Mouse (Mus musculus) T-helper 17 cell (primary cell): ENCODE measurements around the gene Adam12.

Source experiments
- in situ Hi-C, 2 experiments: fragments of 300-600 bp; cut with MboI, MseI; formaldehyde crosslinking; loops; 1 replicate in 1 of 2; 2 replicates in 1 of 2; pipeline ENCODE4 v1.15.1; 2025; ENCODE audit warnings: high pct_unique_total_duplicates in 2 of 2

Gene Adam12

GRCm38 (mm10) chr7:133876646-133877342 lies 355.2 kb downstream of the Adam12 start:
- in situ Hi-C loops = no loop called here

- in situ Hi-C loops = no loop called here
Observed at GRCm38 (mm10) chr7:133876139-133876538, 355.8 kb downstream of the Adam12 start.

DNA sequence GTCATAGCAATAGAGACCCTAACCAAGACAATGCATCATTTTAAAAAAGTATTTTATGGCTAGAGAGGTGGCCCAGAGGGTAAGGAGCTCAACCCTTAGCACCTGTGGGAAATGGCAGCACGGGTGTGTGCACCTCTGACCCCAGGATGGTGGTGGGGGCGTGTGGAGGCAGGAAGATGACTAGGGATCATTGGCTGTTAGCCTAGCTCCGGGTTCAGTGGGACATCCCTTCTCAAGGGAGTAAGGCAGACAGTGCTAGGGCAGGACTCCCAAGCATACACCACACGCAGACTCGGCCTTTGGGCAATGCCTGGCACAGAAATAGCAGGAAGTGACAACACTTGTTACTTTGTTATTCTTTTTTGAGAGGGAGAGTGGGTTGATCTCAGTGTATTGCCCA lies 359.2 kb downstream of the Adam12 start:
- in situ Hi-C loops = loop anchor here (25.0 kb wide), 2 partner anchors 1565 to 1590 kb away; no protein-coding TSS in a partner anchor

DNA sequence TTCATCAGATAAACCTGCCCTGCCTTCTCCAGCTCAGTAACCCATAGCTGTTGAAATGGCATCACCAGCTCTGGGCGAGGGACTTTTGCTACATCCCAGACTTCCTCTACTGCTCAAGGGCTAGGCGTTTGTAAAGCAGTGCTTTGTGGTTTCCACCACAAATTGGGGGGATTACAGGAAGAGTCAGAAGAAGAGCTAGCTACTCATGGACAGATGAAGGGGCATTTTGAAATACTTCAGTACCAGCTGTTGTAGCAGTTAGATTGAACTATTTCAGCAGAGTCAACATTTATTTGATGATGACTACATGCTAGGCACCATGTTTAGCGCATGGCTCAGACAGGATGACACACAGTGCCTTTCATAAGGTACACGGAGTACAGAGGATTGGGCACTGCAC lies 361.7 kb downstream of the Adam12 start:
- in situ Hi-C loops = loop anchor here (25.0 kb wide), 2 partner anchors 1567 to 1592 kb away; no protein-coding TSS in a partner anchor

DNA sequence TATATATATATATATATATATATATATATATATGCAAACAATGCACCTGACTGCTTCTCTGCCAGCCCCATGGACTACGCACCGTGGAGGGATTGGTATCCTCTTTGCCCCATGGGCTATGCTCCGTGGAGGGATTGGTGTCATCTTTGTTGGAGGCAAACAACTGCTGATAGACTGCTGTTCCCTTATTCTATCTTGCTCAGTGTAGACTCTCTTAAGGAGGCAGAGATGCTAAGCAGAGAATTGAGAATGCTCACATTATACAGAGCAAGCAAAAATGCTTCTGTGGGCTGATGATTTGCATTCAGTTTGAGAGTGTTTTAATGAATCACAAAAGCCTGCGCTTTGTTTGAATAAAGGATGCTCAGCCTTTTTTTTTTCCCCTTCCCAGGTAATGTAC lies 368.3 kb downstream of the Adam12 start:
- in situ Hi-C loops = loop anchor here (25.0 kb wide), 2 partner anchors 1574 to 1599 kb away; no protein-coding TSS in a partner anchor

DNA sequence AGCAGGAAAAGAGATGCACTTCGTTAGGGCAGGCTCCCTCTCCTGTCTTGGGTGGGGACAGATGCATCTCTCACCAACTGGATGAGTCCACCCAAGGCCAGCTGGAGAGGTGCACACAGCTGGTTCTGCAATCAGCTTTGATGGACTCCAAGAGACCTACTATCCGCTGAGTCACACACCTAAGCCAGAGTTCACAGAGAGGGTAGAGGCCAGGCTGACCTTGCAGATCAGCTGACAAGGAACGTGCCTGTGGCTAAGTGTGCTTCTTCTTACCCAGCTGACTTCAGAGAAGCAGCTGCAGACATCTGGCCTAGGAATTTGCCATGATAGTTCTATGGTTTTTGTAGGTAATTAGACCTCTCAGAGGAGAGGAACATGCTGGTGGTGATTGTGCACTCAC lies 368.8 kb downstream of the Adam12 start:
- in situ Hi-C loops = loop anchor here (25.0 kb wide), 2 partner anchors 1574 to 1599 kb away; no protein-coding TSS in a partner anchor

DNA sequence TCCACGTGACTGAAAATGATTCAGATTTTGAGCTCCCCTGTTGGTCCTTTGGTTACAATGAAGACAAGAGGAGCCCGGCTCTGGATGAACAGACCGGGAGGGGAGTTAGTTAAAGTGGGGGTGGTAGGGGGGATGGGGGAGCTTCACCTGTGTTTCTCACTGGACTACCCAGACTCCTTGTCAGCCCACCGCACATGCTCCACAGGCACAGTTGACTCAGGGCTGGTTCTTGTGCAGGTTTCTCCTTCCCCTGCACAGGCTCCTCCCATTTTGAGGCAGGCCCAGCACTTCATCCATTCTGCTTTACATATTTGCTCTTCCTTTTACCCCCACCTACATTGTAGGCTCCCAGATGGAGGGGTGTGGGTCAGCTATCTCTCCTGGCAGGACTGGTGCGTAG lies 369.2 kb downstream of the Adam12 start:
- in situ Hi-C loops = loop anchor here (25.0 kb wide), 2 partner anchors 1575 to 1600 kb away; no protein-coding TSS in a partner anchor

GRCm38 (mm10) chr7:133862233-133862632 lies 369.7 kb downstream of the Adam12 start:
- in situ Hi-C loops = loop anchor here (25.0 kb wide), 2 partner anchors 1575 to 1600 kb away; no protein-coding TSS in a partner anchor

GRCm38 (mm10) chr7:133859548-133859947 lies 372.4 kb downstream of the Adam12 start:
- in situ Hi-C loops = loop anchor here (10.0 to 25.0 kb wide), 3 partner anchors 365 to 1603 kb away; no protein-coding TSS in a partner anchor

- in situ Hi-C loops = loop anchor here (10.0 to 25.0 kb wide), 3 partner anchors 366 to 1604 kb away; no protein-coding TSS in a partner anchor
Observed at GRCm38 (mm10) chr7:133858506-133858905, 373.4 kb downstream of the Adam12 start.

GRCm38 (mm10) chr7:133856278-133856677 lies 375.7 kb downstream of the Adam12 start:
- in situ Hi-C loops = loop anchor here (10.0 to 25.0 kb wide), 3 partner anchors 369 to 1606 kb away; no protein-coding TSS in a partner anchor

- in situ Hi-C loops = loop anchor here (10.0 to 25.0 kb wide), 3 partner anchors 374 to 1612 kb away; no protein-coding TSS in a partner anchor
Observed at GRCm38 (mm10) chr7:133850735-133851134, 381.2 kb downstream of the Adam12 start.

DNA sequence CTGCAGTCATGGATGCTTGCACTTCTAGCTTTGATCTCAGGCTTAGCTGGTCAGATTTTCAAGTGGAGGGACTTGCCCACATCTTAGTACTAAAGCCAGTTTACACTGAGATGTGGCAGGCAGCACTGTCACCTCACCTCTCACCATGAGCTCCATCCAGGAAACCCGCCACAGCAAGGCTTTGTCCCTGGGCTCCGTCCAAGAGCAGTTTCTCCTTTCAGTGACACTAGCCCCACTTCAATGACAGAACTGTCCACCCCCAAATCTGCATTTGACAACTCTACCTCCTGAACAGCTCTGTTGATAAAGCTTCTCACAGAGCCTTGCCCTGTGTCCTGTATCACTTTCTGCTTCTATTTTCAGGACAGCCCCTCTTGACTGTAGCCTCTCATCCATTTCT lies 383.8 kb downstream of the Adam12 start:
- in situ Hi-C loops = no loop called here

GRCm38 (mm10) chr7:133847175-133847574 lies 384.8 kb downstream of the Adam12 start:
- in situ Hi-C loops = no loop called here

DNA sequence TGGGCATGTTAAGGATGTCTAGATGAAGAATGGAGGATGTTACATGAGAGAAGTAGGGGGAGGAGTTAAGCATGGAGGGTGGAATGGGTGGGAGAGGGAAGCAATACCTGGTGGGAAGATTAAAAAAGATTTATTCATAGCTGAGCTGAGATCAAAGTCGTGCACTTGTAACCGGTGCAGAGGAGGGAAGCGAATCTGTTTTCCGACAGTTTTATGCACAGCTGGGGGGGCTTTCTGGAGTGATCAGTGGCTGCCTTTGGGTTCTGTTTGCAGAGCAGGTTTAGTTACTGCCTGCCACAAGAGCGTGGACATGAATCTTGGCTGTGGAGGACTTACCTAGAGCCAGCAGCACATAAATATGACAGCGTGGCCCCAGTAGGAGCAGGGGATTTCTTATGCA lies 389.9 kb downstream of the Adam12 start:
- in situ Hi-C loops = no loop called here

GRCm38 (mm10) chr7:133839546-133839945 lies 392.4 kb downstream of the Adam12 start:
- in situ Hi-C loops = no loop called here
